Mouse (Mus musculus): Measurements from ENCODE around the gene Acsl6.
"Not testable (repeated sequence)": the region's sequence is repeated elsewhere in the genome, so short reads cannot be mapped to it uniquely, and the experiment has no call there.

The Acsl6 gene

DNA sequence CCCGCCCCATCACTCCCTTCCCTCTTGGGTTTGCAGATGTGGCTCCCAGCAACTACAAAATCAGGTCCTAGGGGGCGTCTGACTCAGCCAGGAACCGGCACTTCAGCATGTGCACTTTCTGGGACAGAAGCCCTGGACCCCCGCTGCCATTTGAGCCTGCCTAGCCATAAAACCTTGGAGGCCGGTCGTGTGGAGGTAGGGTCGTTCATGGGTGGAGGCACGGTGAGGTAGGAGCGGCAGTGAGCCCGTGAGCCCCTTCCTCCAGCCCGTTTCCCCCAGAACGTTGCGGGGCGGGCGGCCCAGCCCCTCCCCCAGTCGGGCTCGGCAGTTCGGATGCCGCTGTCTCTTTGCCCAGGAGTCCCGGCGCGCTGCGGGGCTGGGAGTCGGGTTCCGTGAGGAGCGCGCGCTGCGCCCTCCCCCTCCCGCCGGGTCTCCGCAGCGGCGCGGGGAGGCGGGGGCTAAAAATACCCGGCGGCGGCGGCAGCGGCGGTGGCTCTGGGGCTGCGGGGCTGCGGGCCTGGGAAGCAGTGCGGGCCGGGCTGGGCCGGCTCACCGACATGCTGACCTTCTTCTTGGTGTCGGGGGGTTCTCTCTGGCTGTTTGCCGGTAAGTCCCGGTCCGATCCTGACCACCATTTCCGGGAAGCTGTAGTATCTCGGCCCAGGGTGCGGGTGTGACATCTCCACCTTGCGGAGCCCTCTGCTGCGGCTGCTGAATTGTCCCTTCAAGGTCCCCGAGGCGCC is at the start of gene Acsl6:
Gene Acsl6 (plus strand): TSS at position 71 of the 743 bp plus-strand sequence.
- DNase-seq = peak in 1 of 2 experiments; percentile 21

DNA sequence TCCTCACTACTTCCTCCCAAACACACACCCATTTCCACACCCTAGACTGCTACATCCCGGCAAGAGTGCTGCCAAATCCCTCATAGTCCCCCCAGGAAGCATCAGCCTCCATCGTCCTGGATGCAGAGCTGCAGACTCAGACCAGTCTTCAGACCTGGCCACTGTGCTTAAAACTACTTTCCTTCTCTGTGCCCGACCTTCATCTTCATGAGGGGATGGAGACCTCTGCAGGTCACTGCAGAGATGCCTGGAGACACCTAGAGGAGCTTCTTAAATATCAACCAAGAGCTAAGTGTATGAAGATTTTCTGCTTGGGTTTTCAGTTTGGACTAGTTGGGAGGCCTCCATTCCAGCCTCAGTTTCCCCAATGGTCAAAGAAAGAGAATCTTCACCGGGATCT is 49.5 kb upstream of the Acsl6 start:
- DNase-seq = peak in 1 of 2 experiments; percentile 10

DNA sequence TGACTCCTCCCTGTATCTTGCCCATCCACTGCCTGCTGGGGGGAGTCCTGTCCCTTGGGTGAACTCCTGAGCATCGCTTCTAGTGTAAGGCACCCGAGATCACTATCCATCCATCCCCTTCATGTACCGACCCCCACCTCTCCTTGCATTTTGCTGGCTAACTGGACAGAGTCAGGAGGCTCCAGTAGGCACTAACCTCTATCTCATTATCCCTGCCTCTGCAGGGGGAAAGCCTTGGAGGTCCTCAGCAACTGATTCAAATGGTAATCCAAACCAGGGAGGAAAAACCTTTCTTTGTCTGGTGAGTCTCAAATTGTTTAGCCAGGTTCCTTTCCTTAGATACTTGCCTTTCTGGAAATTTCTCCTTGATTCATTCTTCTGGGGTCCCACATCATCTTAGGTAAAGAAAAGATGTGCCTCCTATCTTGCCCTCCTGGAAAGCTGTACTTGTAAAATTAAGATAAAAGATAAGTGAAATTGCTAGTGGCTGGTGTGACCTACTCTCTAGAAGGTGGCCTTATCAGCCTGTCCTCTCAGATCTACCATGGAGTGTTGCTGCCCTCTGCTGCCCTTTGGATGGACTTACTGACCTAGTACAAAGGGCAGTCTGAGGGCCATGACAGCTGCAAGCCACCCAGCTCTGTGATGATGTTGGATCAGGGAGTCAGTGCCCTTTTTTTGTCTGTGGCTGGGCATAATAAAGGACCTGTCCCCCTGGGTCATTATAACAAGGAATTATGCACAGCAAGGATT is 46.8 kb upstream of the Acsl6 start:
- peak; percentile 79 to 86 for DNase-seq

DNA sequence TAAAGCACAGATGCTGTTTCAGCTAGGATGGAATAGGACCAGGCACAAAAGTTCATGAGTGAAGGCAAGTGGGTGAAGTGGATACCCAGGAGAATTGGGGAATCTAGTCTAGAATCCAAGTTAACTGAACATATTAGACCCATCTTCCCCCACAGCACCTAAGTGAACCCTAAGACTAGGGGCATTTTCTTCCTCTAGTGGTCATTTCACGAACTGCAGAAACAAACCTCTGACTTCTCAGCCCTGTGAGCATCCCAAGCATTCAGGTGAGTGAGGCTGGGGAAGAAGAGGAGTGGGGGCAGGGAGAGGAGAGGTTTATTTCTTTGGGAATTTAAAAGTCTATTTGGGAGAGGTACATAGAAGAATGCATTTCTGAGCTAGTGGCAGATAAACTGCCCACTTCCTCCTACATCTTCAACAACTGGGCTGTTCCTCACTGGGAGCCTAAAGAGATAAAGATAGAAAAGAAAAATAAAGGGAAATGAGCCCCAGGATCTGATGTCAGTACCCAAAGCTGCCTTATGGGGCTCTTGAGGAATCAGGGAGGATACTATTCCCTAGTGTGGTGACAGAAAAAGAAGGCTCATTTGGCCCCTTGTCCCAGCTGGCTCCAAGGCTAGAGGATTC is 40.1 kb upstream of the Acsl6 start:
- DNase-seq = no peak

DNA sequence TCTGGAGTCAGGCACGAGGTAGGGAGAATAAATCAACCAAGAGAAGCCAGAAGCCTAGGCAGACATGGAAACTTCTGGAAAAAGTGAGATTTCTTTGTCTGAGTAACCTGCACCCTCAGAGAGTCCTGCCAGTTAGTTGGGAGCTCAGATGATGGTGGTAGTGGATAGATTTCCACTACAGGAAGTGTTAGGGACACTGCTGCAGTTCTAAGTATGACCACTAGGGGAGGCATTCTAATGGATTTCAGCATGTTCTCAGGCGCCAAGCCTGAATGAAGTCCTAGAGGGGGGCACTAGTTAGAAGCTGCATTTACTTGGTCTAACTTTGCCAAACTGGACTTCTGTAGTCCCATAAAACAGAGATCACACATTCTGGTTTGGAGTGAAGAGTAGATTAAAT is 39.1 kb upstream of the Acsl6 start:
- DNase-seq = peak; percentile 55 to 71

DNA sequence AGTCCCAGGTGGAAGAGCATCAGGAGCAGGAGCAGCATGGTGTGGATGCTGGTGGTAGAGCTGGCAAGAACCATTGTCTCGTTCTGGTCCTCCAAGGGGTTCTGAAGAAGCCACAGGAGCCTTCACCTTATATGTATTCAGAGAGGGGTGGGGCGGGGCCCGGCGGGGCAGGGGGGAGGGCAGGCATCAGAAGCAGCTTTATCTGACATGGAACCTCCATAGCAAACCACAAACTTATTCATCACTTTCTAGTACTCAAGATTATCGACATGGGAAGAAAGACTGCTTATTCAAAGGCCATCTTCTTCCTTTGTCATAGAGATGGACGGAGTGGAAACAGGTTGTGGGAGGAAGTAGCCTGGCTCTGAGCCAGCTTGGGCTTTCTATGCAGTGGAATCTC is 36.4 kb upstream of the Acsl6 start, which contains the start of gene Il3:
Gene Il3 (minus strand): TSS at position 101 of the 400 bp plus-strand sequence.
- DNase-seq = no peak

DNA sequence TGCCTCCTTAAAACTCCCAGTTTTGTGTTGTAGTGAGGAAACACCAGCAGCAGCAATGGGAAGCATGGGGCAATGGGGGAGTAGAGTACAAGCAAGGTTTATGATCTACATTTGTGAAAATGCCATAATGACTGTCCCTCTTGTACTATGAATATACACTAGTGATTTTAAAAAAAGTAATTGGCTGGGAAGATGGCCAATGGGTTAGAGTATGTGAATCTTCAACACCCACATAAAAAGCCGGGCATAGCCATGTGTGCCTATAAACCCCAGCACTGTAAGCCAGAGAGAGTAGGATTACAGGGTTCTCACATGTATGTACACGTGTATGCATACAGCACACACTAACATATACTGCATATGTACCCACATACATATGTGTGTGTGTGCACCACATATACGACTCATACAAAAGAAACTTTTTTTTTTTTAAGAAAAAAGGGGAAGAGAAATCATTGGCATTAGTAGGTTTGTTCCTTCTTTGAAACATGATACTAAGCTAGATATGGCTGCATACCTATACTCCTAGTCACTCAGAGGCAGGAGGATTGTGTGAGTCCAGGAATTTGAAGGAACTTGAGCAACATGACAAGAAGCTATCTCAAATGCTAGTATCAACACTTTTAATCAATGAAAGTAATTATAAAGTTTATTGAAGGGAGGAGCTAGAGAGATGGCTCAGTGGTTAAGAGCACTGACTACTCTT is 34.3 kb upstream of the Acsl6 start:
- no peak for DNase-seq

DNA sequence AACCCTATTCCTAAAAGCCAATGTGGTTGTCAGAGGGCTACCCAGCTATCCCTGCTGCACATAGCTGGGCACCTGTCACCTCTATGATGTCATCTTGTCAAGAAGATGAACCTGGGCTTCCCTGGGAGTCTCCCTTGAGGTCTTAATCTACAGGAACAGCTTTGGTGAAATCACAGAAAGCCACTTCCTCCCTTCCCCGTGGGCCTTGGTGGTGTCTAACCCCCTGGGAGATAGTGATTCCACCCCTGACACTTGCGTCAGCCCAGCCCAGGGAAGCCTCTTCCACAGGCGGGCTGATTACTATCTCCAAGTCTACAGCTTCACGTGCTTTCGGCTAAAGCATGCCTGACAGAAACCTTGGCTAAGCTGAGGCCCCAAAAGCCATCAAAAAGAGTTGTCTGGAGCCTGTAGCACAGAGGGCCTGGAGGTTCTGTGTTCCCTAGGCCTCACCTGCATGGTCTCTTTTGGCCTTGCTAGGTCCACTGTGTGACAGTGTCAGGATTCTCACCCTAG is 32.1 kb upstream of the Acsl6 start:
- no peak for DNase-seq

DNA sequence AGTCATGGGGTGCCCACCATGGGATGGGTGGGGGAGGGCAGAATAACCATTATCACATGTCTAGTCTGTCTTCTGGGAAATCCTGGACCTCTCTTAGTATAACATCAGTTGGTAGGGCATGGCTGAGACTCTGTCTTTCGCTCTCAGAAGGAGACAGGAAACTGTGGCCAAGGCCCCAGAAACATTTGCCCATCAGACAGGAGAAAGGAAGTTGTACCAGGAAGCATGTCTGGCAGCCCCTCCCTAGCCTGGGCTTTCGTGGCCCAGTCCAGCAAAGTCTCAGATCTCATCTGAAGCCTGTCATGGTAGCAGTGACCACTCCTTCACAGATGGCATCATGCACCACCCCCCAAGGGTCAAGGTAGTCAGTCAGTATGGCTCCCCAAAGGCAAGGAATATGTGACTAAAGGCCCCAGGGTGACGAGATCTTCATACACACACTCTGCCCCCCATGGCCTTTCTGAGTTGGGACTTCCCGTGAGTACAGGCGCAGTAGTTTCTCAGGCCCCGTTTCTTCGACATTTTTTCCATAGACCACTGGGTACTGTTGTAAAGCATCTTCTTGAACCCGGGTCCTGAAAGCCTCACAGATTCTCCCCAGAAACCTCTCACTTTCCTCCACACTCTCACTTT is 15.7 kb upstream of the Acsl6 start:
- no peak for DNase-seq

DNA sequence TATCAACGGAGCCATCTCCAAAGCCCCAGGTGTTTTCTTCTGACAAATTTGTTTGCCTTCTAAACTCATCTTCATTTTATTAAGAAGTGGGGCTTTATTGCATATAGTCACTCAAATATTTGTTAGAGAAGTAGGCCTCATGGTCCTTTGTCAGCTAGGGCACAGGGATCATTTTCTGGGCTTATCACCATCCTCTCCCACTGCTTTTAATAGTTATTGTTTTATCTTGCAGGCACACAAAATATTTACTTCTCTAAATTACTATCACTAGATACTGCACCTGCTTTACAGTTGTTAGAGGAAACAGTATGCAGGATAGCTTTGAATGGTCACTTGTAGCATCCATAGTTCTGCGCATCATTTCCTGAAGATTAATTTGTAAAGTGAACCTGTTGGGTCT is 11.4 kb upstream of the Acsl6 start:
- no peak for DNase-seq

DNA sequence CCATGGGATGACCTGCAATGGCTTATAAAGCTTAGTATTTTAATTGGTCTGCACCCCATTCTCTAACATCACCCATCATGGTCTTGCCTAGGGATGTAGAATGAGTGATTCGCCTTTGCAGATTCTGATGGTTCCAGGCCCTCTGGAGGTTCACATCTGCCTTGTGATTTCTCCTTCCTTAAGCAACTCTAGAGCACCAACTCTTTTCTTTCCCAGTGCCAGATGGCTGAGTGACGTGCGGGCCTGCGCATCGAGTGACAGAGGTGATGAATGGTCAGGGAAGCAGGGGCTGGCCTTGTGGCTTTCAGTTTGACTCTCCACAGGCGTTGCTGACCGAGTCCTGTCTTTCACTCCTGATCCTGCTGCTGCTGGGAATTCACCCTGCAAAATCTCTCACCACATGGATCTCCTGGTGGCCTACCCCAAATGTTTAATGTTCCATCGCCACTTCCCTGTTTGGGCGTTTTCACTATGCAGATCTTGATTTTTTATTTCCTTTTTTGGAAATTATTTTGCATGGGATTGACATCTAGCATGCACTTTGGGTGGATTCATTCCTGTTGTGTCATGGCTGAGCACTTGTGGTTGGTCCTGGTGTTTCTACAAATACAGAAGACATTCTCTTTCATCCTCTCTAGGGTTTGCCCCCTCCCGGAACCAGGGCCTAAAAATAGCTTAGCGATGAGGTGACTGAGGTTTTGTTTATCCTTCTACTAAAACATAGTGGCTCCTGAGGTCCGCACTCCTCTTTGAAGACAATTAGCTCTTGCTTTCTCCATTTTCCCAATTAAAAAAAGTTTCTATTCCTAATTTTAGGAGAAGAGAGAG is 9.4 kb upstream of the Acsl6 start:
- DNase-seq = no peak

DNA sequence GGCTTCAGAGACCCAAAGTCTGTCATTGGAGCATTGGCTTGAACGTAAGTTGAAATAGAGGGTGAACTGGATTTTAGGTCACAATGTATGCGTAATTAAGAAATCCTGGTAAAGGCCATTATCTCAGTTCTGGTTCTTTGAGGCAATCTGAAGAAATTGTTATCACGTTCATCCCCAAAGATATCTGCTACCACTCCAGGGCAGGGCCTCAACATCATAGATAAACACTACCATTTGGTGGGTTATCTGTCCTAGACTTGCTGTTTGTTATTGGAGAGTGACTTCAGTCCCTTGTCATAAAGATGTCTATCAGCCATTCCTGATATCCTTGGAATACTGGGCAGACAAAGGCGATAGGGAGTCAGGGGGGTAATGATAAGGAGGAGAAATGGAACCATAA is 7.6 kb upstream of the Acsl6 start:
- no peak for DNase-seq

DNA sequence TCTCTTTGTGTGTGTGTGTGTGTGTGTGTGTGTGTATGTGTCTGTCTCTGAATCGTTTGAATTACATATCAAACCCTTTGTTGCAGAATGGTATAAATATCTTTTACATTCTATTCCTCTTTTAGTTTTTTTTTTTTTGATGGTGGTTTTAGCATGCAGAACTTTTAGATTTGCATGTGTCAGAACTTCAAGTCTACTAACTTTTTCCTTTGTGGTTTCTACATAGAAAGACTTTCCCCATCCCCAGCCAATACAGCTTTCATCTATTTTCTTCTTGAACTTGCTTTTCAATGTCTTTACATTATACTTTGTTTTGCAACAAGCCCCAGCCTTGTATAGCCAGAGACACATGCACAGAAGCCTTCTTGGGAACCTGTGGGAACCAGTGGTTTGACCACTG is 6.9 kb upstream of the Acsl6 start:
- no peak for DNase-seq

DNA sequence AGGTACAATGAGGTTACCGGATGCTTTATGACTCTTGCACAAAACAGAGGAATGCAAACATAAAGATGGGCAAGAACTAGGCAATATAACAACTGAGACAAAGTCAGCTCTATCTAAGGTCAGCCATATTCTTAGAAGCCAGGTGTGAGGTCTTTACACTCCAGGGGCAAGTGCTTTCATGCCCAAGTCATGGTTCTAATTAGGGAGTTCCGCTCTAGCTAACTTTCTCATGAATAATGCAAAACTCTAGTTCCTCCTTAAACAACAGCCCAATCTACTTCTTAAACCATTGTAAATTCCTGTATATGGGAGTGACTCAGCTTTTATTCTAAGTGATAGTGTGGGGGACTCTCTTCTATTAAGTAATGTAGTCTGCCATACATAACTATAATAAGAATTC is 6.1 kb upstream of the Acsl6 start:
- not testable (repeated sequence) for DNase-seq

DNA sequence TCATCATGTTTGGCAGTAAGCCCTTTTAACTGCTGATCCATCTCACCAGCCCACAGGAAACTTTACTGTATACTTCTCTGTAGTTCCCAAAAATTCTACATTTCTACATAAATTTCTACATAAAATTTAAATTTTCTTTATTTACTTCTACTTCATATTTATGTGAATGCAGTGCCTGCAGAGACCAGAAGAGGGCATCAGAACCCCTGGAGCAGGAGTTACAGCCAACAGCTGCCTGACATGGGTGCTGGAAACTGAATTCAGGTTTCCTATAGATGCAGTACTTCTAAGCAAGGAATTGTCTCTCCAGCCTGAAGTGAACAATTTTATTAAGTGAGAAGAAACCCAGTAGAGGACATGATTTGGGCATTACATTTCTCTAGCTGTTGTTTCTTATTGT is 4.8 kb upstream of the Acsl6 start:
- no peak for DNase-seq

DNA sequence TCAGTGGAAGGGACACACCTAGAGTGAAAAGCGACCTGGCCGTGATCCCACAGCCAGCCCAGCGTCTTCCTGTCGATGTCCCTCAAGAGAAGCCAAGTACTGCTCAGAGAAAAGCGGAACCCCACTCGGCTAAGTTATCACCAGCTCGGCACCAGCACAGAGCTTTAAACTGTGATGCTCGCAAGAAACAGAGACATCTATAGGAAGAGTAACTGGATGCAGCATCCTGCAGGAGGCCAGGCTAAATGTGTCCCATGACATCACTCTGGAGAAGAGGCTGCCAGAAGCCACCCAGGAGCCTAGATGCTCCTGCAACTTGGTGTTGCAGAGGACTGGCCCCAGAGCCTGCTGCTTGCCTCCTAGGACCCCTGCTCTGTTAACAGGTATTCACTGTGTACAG is 1.6 kb upstream of the Acsl6 start:
- DNase-seq = no peak

DNA sequence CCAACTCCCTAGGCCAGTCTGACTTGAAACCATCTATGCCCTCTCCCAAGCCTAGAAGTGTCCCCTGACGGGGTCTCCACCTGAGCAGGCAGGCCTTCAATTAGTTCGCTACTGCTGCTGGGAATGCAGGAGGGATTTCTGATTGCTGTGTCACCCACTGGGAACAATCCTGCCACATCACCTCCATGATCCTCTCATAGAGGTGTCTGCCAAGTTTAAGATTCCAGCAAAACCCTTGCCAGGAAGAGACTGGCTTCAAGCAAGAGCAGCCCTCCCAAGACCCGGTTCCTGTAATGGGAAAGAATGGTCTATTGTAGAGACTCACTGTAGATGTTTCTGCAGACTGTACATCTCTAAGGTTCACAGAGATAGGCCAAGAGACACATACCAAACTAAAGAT is 992 bp upstream of the Acsl6 start:
- no peak for DNase-seq

DNA sequence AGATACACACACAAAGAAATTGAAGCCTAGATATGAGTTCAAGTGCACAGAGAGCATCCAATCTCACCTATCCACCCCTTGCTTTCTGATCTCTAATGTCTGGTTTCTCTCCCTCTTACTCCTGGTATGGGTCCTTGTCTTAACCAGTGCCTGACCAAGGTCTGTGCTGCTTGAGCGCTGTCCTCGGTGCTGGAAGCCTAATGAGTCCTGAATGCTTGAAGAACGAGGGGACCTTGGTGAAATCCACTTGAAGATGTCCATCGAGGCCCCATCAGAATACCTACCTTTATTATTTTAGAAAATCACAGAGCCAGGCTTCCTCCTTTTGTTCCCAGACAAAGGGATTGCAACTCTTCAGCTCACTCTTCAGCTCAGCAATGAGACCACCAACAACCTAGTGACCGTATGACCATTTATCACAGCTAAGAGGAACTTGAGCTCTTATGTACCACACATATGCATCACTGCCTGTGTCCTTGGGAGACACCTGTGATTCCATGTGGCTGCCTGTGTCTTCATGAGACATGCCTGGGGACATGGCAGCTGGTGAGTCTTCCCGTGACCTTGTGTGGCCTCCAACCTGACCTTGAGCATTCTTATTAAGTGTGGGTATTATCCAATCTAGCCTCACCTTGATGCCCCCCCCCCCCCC is 396 bp upstream of the Acsl6 start:
- peak; percentile 14 to 58 for DNase-seq

DNA sequence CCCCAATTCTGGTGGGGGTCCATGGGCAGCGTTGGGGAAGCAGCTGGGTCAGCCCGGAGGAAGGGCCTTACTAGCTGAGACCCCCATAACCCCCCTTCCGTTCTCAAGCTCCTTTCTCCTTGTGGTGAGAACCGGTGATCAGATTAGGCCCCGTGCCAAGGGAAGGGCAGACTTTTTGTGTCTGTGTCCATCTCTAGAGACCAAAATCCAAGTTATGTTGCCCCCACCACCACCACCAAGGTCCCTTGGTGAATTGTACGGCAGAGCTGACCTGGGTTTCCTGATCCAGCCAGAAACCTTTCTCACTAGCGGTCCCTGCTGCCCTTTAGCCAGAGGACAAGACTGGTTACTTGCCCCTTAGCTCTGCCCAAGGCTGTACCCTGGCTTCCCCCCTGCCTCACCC is 874 bp downstream of the Acsl6 start:
- DNase-seq = peak in 1 of 2 experiments; percentile 14

DNA sequence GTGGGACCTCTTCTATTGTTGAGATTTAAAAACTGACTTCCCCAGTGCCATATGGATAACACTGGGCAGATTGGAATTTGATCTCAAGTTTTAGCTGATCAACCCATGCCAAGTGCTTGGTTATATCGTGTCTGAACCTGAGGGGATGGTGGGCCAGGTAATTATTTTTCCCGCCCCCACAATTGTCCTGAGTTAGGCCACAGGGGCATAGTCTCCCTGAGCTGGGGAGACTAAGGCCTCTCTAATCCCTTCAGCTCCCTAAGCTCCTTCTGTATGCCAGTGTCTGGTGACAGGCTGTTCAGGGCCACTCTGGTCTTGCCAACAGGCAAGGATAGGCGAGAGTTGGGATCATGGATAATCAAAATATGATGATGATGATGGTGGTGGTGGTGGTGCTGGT is 1.7 kb downstream of the Acsl6 start:
- DNase-seq = no peak

All from kidney, postnatal 36 days (tissue).